Mouse (Mus musculus) CH12.LX (cell line): ENCODE measurements around the gene Ccl11. TPM values are rescaled to one million over a fixed set of nuclear protein-coding genes. Genes with fewer than 3 reads are reported as not detected.

Source experiments
- DNase-seq: peaks from one replicate; pipeline ENCODE4 v3.0.0-alpha.2; 2013; ENCODE audit errors: extremely low read depth
- H3K27ac ChIP-seq: 2 replicates; pipeline ENCODE4 v1.5.1; 2012; ENCODE audit warnings: low read depth, mild to moderate bottlenecking, control low read depth, moderate library complexity; ENCODE audit not compliant: insufficient read depth
- H3K27me3 ChIP-seq: replicated peaks from 2 replicates; pipeline ENCODE3; 2012; ENCODE audit warnings: inconsistent platforms
- H3K36me3 ChIP-seq, 2 experiments: replicated peaks in 1 of 2; 2 replicates each; pipeline versions ENCODE3 to v1.6.1; 2012; ENCODE audit warnings: inconsistent platforms in 1 of 2, low read length in 1 of 2, mild to moderate bottlenecking in 1 of 2, mixed read lengths in 1 of 2, moderate library complexity in 1 of 2; ENCODE audit not compliant: control insufficient read depth in 1 of 2, insufficient read depth in 1 of 2
- H3K4me1 ChIP-seq, 2 experiments: 2 replicates each; pipeline ENCODE4 v1.6.1; 2012; ENCODE audit warnings: inconsistent platforms in 1 of 2, moderate library complexity in 1 of 2; ENCODE audit not compliant: insufficient read depth in 2 of 2, control insufficient read depth in 1 of 2
- H3K4me2 ChIP-seq: 2 replicates; pipeline ENCODE4 v1.6.1; 2012; ENCODE audit warnings: low read depth, mild to moderate bottlenecking, control low read depth; ENCODE audit not compliant: poor library complexity, insufficient read depth, severe bottlenecking
- H3K4me3 ChIP-seq, 3 experiments: fragments of 150-350 bp in 1 of 3; sonication (generic) in 1 of 3; replicated peaks in 1 of 3; 2 replicates each; pipeline versions ENCODE3 to v1.5.1; 2011 to 2012; ENCODE audit warnings: low read depth in 2 of 3, low read length in 2 of 3, mild to moderate bottlenecking in 2 of 3, moderate library complexity in 2 of 3, control low read depth in 1 of 3, improper control_type of control experiment in 1 of 3, inconsistent platforms in 1 of 3, mixed read lengths in 1 of 3; ENCODE audit not compliant: poor library complexity in 1 of 3
- H3K79me2 ChIP-seq: replicated peaks from 2 replicates; pipeline ENCODE4 v1.6.1; 2012; ENCODE audit warnings: mild to moderate bottlenecking, moderate library complexity; ENCODE audit not compliant: control insufficient read depth, poor library complexity, insufficient read depth, severe bottlenecking; ENCODE audit errors: extremely low read depth
- H3K9ac ChIP-seq: 2 replicates; pipeline ENCODE4 v1.6.1; 2012; ENCODE audit warnings: low read depth, mild to moderate bottlenecking, control low read depth, moderate library complexity; ENCODE audit not compliant: insufficient read depth
- H3K9me3 ChIP-seq: replicated peaks from 2 replicates; pipeline ENCODE3; 2012; ENCODE audit warnings: low read length, inconsistent platforms, mixed read lengths
- CHD1 ChIP-seq: IDR thresholded peaks from 2 replicates; pipeline ENCODE4 v1.6.1; 2012; ENCODE audit warnings: low read depth, low read length, improper control_type of control experiment, inconsistent platforms
- CHD2 ChIP-seq: IDR thresholded peaks from 2 replicates; pipeline ENCODE4 v1.6.1; 2011; ENCODE audit warnings: low read length, improper control_type of control experiment
- CTCF ChIP-seq, 2 experiments: IDR thresholded peaks in 1 of 2; conservative IDR thresholded peaks in 1 of 2; 2 replicates each; pipeline ENCODE4 v1.5.1; 2011 to 2012; ENCODE audit warnings: low read depth in 2 of 2, low read length in 2 of 2, improper control_type of control experiment in 1 of 2, inconsistent platforms in 1 of 2, mild to moderate bottlenecking in 1 of 2, moderate library complexity in 1 of 2
- E2F4 ChIP-seq: IDR thresholded peaks from 2 replicates; pipeline ENCODE4 v1.6.1; 2011; ENCODE audit warnings: low read depth, low read length, improper control_type of control experiment; ENCODE audit not compliant: insufficient replicate concordance
- ELF1 ChIP-seq: IDR thresholded peaks from 2 replicates; pipeline ENCODE4 v1.6.1; 2014; ENCODE audit warnings: low read depth, mild to moderate bottlenecking, inconsistent platforms, low read length, improper control_type of control experiment
- ETS1 ChIP-seq: conservative IDR thresholded peaks from 2 replicates; pipeline ENCODE4 v1.6.1; 2012; ENCODE audit warnings: low read depth, mild to moderate bottlenecking, inconsistent platforms, low read length, improper control_type of control experiment, moderate library complexity
- IRF4 ChIP-seq: IDR thresholded peaks from 2 replicates; pipeline ENCODE4 v1.6.1; 2014; ENCODE audit warnings: low read depth, mild to moderate bottlenecking, inconsistent platforms, low read length, improper control_type of control experiment
- JUND ChIP-seq: conservative IDR thresholded peaks from 2 replicates; pipeline ENCODE4 v1.6.1; 2011; ENCODE audit warnings: low read depth, low read length, improper control_type of control experiment
- KAT2A ChIP-seq: IDR thresholded peaks from 2 replicates; pipeline ENCODE4 v1.6.1; 2012; ENCODE audit warnings: low read length, improper control_type of control experiment, inconsistent platforms; ENCODE audit not compliant: insufficient replicate concordance
- MAFK ChIP-seq: IDR thresholded peaks from 2 replicates; pipeline ENCODE4 v1.6.1; 2011; ENCODE audit warnings: low read length, improper control_type of control experiment; ENCODE audit not compliant: insufficient replicate concordance
- MAX ChIP-seq: IDR thresholded peaks from 2 replicates; pipeline ENCODE4 v1.6.1; 2011; ENCODE audit warnings: low read length, improper control_type of control experiment
- MAZ ChIP-seq: IDR thresholded peaks from 2 replicates; pipeline ENCODE4 v1.6.1; 2012; ENCODE audit warnings: low read depth, mild to moderate bottlenecking, inconsistent platforms, low read length, improper control_type of control experiment, moderate library complexity
- NELFE ChIP-seq: IDR thresholded peaks from 2 replicates; pipeline ENCODE4 v1.6.1; 2011; ENCODE audit warnings: low read depth, low read length, improper control_type of control experiment
- NRF1 ChIP-seq: IDR thresholded peaks from 2 replicates; pipeline ENCODE4 v1.6.1; 2014; ENCODE audit warnings: low read depth, mild to moderate bottlenecking, inconsistent platforms, low read length, improper control_type of control experiment, moderate library complexity
- SIN3A ChIP-seq: IDR thresholded peaks from 2 replicates; pipeline ENCODE4 v1.6.1; 2012; ENCODE audit warnings: low read length, improper control_type of control experiment, inconsistent platforms
- TBP ChIP-seq: conservative IDR thresholded peaks from 2 replicates; pipeline ENCODE4 v1.6.1; 2011; ENCODE audit warnings: low read depth, low read length, improper control_type of control experiment
- TCF12 ChIP-seq: IDR thresholded peaks from 2 replicates; pipeline ENCODE4 v1.6.1; 2014; ENCODE audit warnings: low read depth, mild to moderate bottlenecking, inconsistent platforms, low read length, improper control_type of control experiment
- UBTF ChIP-seq: IDR thresholded peaks from 2 replicates; pipeline ENCODE4 v1.6.1; 2012; ENCODE audit warnings: low read depth, mild to moderate bottlenecking, inconsistent platforms, low read length, improper control_type of control experiment, moderate library complexity
- USF1 ChIP-seq: IDR thresholded peaks from 2 replicates; pipeline ENCODE4 v1.6.1; 2014; ENCODE audit warnings: low read depth, mild to moderate bottlenecking, inconsistent platforms, low read length, improper control_type of control experiment
- ZC3H11A ChIP-seq: IDR thresholded peaks from 2 replicates; pipeline ENCODE4 v1.6.1; 2012; ENCODE audit warnings: low read depth, mild to moderate bottlenecking, inconsistent platforms, low read length, improper control_type of control experiment
- dilution Hi-C: fragments of 300-500 bp; cut with MboI; formaldehyde crosslinking; loops from 2 replicates; pipeline ENCODE4 v1.14.3; 2020; ENCODE audit warnings: low sequenced_read_pairs; ENCODE audit not compliant: extremely low pct_unique_long_range_greater_than_20kb, extremely low pct_ligation_motif_present
- in situ Hi-C: fragments of 300-500 bp; cut with MboI; formaldehyde crosslinking; loops from 3 replicates; pipeline ENCODE4 v1.14.3; 2019; ENCODE audit warnings: low sequenced_read_pairs, low pct_ligation_motif_present, low pct_unique_long_range_greater_than_20kb, mixed read lengths
- polyA plus RNA-seq: library from polyadenylated mRNA; unstranded; fragments of >175 nt; gene quantifications from 2 replicates; pipeline ENCODE4 v1.2.1, GENCODE M21; 2012; ENCODE audit warnings: low read depth; ENCODE audit not compliant: insufficient read length
- total RNA-seq, 2 experiments: library from RNA; depleted of rRNA; stranded (reverse); fragments of 300-350 nt in 1 of 2; fragments of >200 nt in 1 of 2; gene quantifications; 2 replicates each; pipeline ENCODE4 v1.2.3; 2012 to 2014

Gene Ccl11
- total and polyA plus RNA-seq, 3 experiments, result not detected

DNA sequence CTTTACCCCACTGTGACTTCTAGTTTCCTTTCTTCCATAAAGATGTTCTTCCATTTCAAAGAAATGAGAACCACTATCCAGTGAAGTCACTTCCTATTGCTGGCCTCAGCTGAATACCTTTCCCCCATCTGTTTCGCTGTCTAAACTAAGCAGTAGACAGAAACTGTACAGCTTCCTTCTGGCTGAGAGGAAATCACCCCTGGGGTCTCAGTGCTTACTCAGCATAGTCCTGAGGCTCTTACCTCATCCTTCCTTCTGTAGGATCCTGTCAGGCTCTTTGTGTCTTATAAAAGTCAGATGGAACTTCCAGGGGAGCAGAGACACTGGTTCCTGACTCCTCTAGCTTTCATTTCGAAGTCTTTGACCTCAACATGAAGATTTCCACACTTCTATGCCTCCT, 43.9 kb downstream of the Ccl11 start, which contains the start of gene Ccl12:
TSS of gene Ccl12 (plus strand) at position 317 of the 400 bp plus-strand sequence.
- Histone ChIP-seq H3K9ac (no peak within 1 kb of the TSS), H3K36me3 (no peaks in the 10 kb centered on the region), H3K27ac (no peak within 1 kb of the TSS), H3K4me3 (no peak within 1 kb of the TSS), H3K27me3 (peaks cover 31% of the 10 kb centered on the region), H3K79me2 (no peaks in the 10 kb centered on the region), H3K9me3 (no peaks in the 10 kb centered on the region), H3K4me2 (peak within 1 kb of the TSS; percentile 35; the same call in 1 of the 2 replicates), H3K4me1 (peaks cover 4 to 17% of the 10 kb centered on the region in 2 experiments)
- in situ Hi-C loops, result no loop called here
- dilution Hi-C loops, result no loop called here
- DNase-seq, result peak; percentile 31
- no peak for TF ChIP-seq ETS1
- TF ChIP-seq MAFK, result peak; percentile 85
- no peak for TF ChIP-seq ELF1
- no peak for TF ChIP-seq CTCF (conservative IDR thresholded peaks at IDR 0.05 in 1 of 2, IDR thresholded peaks at IDR 0.05 in 1 of 2; ENCODE audit: low read depth in 2 of 2, low read length in 2 of 2)
- TF ChIP-seq NELFE, result no peak
- TF ChIP-seq TCF12, result no peak
- TF ChIP-seq, all 38 proteins: peak for 1

DNA sequence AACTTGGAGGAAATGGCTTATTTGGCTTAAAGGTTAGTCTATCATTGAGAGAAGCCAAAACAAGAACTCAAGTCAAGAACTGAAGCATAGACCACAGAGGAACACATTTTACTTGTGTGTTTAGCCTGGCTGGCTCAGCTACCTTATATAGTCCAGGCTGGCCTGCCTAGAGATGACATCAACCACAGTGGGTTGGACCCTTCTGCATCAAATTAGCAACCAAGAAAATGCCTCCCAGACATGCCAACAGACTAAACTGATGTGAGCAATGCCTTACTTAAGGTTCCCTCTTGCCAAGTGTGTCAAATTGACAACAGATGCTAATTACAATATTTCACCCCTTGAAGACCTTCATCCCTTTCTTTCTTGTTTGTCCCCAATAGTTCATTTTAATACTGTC, 52.0 kb downstream of the Ccl11 start:
- Histone ChIP-seq H3K9ac (no peak overlapping the region), H3K27ac (no peak overlapping the region), H3K4me2 (no peak overlapping the region), H3K9me3 (no peaks in the 10 kb centered on the region), H3K4me1 (no peaks in the 10 kb centered on the region), H3K79me2 (no peaks in the 10 kb centered on the region), H3K4me3 (no peak overlapping the region), H3K27me3 (peaks cover 39% of the 10 kb centered on the region), H3K36me3 (no peaks in the 10 kb centered on the region)
- dilution Hi-C loops (no loop called here), in situ Hi-C loops (no loop called here)
- TF ChIP-seq NELFE (no peak), KAT2A (no peak), TBP (no peak), JUND (no peak), IRF4 (no peak), CHD1 (no peak), MAX (no peak), CTCF (conservative IDR thresholded peaks at IDR 0.05 in 1 of 2, IDR thresholded peaks at IDR 0.05 in 1 of 2; ENCODE audit: low read depth in 2 of 2, low read length in 2 of 2) (no peak), TCF12 (no peak), UBTF (no peak), E2F4 (no peak), ETS1 (no peak), MAZ (no peak), SIN3A (no peak), NRF1 (no peak), CHD2 (no peak), ZC3H11A (no peak), USF1 (no peak)
- DNase-seq, result no peak
